Mouse (Mus musculus) neural tube, embryonic 13.5 days (tissue): ENCODE measurements around the gene Amer1. TPM values are rescaled to one million over a fixed set of nuclear protein-coding genes. Genes with fewer than 3 reads are reported as not detected.

ENCODE experiments used
- polyA plus RNA-seq: library from polyadenylated mRNA; unstranded; fragments of >200 nt; fragmentation: Nextera tagmentation; extraction: Ambion mirVana; gene quantifications from 2 replicates; pipeline ENCODE4 v1.2.1, GENCODE M21; 2015

Gene Amer1
- polyA plus RNA-seq, 1 experiment from 2014 or later, result 11.9 TPM

Other genes with a start within 250 kb of the Amer1 start
- gene Arhgef9, start 248.0 kb downstream of the Amer1 start, polyA plus RNA-seq, result 32.8 and 33.3 TPM in 2 replicates
- gene Asb12, start 113.1 kb upstream of the Amer1 start, polyA plus RNA-seq, result 0.47 and 0.75 TPM in 2 replicates
- not detected in 2 replicates for gene Pfn5, start 113.2 kb upstream of the Amer1 start, polyA plus RNA-seq
- 86.5 and 96.1 TPM in 2 replicates for gene Zc4h2, start 213.6 kb upstream of the Amer1 start, polyA plus RNA-seq